Mouse (Mus musculus) cortical plate, adult 2 months (tissue): ENCODE measurements around the gene Def6.

ENCODE experiments used
- CTCF ChIP-seq: fragments of 200-500 bp; IDR thresholded peaks from 2 replicates; pipeline ENCODE4 v1.5.1; 2011; ENCODE audit warnings: mild to moderate bottlenecking, control low read depth, low read length; ENCODE audit not compliant: insufficient read depth; ENCODE audit errors: extremely low read depth
- POLR2A ChIP-seq: fragments of 200-500 bp; IDR thresholded peaks from 2 replicates; pipeline ENCODE4 v1.6.1; 2011; ENCODE audit warnings: mild to moderate bottlenecking, low read length, control low read depth; ENCODE audit not compliant: insufficient read depth; ENCODE audit errors: extremely low read depth

- TF ChIP-seq CTCF, result no peak
- no peak for TF ChIP-seq POLR2A
Measured at GRCm38 (mm10) chr17:28242296-28242695, 34.7 kb downstream of the Def6 start.
